Mouse (Mus musculus) spleen, adult 2 months (tissue): ENCODE data around the gene Itga3.

Source experiments
- CTCF ChIP-seq: fragments of 200-500 bp; IDR thresholded peaks from 2 replicates; pipeline ENCODE4 v1.5.1; 2011; ENCODE audit warnings: mild to moderate bottlenecking, inconsistent platforms; ENCODE audit not compliant: insufficient read depth, insufficient read length, insufficient replicate concordance; ENCODE audit errors: extremely low read depth
- POLR2A ChIP-seq: fragments of 200-500 bp; IDR thresholded peaks from 2 replicates; pipeline ENCODE4 v1.6.1; 2011; ENCODE audit warnings: low read depth, low read length, inconsistent platforms

GRCm38 (mm10) chr11:94998041-94998531 is 78.5 kb downstream of the Itga3 start:
- no peak for TF ChIP-seq CTCF
- TF ChIP-seq POLR2A, result no peak
